Mouse (Mus musculus) midbrain, embryonic 11.5 days (tissue): ENCODE measurements around the gene Vmn1r118. TPM values are rescaled to one million over a fixed set of nuclear protein-coding genes. Genes with fewer than 3 reads are reported as not detected.
"Not testable (repeated sequence)": the region's sequence is repeated elsewhere in the genome, so short reads cannot be mapped to it uniquely, and the experiment has no call there.

Experiments used
- ATAC-seq: fragments of 200-750 bp; cut with Nextera tagmentation; 2 replicates; pipeline ENCODE4 v1.8.0; 2017; ENCODE audit warnings: moderate TSS enrichment, moderate library complexity; ENCODE audit not compliant: low FRiP score
- DNase-seq: peaks from one replicate; pipeline ENCODE4 v3.0.0; 2015; ENCODE audit warnings: low spot score; ENCODE audit errors: missing footprints
- H3K27ac ChIP-seq: fragments of 300-500 bp; sonication (generic); 2 replicates; pipeline ENCODE4 v1.5.1; 2014; ENCODE audit warnings: low read depth, low read length
- H3K27me3 ChIP-seq: fragments of 300-500 bp; sonication (generic); 2 replicates; pipeline ENCODE4 v1.6.1; 2014; ENCODE audit warnings: mild to moderate bottlenecking, low read length, moderate library complexity, mixed read lengths; ENCODE audit not compliant: control insufficient read depth, insufficient read depth
- H3K36me3 ChIP-seq: fragments of 300-500 bp; sonication (generic); 2 replicates; pipeline ENCODE4 v1.6.1; 2014; ENCODE audit warnings: mild to moderate bottlenecking, low read length, moderate library complexity, mixed read lengths; ENCODE audit not compliant: control insufficient read depth, insufficient read depth
- H3K4me1 ChIP-seq: fragments of 300-500 bp; sonication (generic); 2 replicates; pipeline ENCODE4 v1.6.1; 2014; ENCODE audit warnings: low read length; ENCODE audit not compliant: control insufficient read depth, insufficient read depth
- H3K4me2 ChIP-seq: fragments of 300-500 bp; sonication (generic); 2 replicates; pipeline ENCODE4 v1.6.1; 2014; ENCODE audit warnings: mild to moderate bottlenecking, moderate library complexity
- H3K4me3 ChIP-seq: fragments of 300-500 bp; sonication (generic); 2 replicates; pipeline ENCODE4 v1.5.1; 2014; ENCODE audit warnings: low read depth, low read length
- H3K9ac ChIP-seq: fragments of 300-500 bp; sonication (generic); 2 replicates; pipeline ENCODE4 v1.6.1; 2014; ENCODE audit warnings: low read length
- H3K9me3 ChIP-seq: fragments of 300-500 bp; sonication (generic); 2 replicates; pipeline ENCODE4 v1.6.1; 2016; ENCODE audit warnings: low read length; ENCODE audit not compliant: control insufficient read depth
- WGBS: fragments of 180-500 bp; shearing (Covaris S2); extraction: QIAGEN DNeasy Blood & Tissue Kit; methylation state at CpG from one replicate; pipeline ENCODE4 v1.1.7; 2014; 5-methylcytosine and 5-hydroxymethylcytosine counted together
- polyA plus RNA-seq: library from polyadenylated mRNA; unstranded; fragments of >200 nt; fragmentation: Nextera tagmentation; extraction: Ambion mirVana; gene quantifications from 2 replicates; pipeline ENCODE4 v1.2.1, GENCODE M21; 2014

The Vmn1r118 gene
- not detected in 2 replicates for polyA plus RNA-seq

DNA sequence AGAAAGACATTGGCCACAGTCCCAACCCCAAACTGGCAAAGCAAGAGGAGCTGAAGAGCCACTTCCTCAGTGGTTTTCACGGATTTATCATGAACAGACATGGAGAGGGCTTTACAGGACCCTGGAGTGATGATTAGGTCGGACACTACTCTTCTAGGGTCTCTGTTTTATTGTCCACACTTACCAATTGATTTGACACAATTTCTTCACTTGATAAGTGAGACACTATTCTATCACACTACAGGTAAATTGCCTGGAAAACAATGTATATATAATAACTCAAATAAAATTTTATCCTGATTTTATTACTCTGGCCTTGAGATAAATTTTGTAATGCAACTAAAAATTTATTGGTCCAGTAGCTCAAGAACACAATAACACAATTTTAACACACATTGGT, at the start of gene Vmn1r118:
TSS of gene Vmn1r118 (minus strand) at position 101 of the 400 bp plus-strand sequence.
- H3K9ac ChIP-seq, H3K4me3 ChIP-seq, DNase-seq, ATAC-seq, H3K4me1 ChIP-seq, H3K9me3 ChIP-seq, H3K36me3 ChIP-seq, H3K27me3 ChIP-seq, H3K4me2 ChIP-seq, H3K27ac ChIP-seq: not testable (repeated sequence)
- no CpG with 5 or more reads among the region's 2 CpGs for WGBS

DNA sequence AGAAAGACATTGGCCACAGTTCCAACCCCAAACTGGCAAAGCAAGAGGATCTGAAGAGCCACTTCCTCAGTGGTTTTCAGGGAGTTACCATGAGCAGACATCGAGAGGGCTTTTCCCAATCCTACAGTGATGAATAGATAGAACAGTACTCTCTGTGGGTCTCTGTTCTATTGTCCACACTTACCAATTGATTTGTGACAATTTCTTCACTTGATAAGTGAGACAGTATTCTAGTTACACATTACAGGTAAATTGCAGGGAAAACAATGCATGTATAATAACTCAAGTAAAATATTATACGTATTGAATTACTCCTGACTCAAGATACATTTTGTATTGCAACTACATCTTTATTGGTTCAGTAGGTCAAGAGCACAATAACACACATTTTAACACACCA, 28.1 kb downstream of the Vmn1r118 start, which contains the start of gene Vmn1r117:
TSS of gene Vmn1r117 (minus strand) at position 101 of the 400 bp plus-strand sequence.
- H3K27ac ChIP-seq, DNase-seq, H3K4me1 ChIP-seq, H3K36me3 ChIP-seq, H3K27me3 ChIP-seq, H3K4me2 ChIP-seq, ATAC-seq, H3K4me3 ChIP-seq, H3K9ac ChIP-seq, H3K9me3 ChIP-seq: not testable (repeated sequence)
- WGBS = no CpG with 5 or more reads among the region's 2 CpGs

DNA sequence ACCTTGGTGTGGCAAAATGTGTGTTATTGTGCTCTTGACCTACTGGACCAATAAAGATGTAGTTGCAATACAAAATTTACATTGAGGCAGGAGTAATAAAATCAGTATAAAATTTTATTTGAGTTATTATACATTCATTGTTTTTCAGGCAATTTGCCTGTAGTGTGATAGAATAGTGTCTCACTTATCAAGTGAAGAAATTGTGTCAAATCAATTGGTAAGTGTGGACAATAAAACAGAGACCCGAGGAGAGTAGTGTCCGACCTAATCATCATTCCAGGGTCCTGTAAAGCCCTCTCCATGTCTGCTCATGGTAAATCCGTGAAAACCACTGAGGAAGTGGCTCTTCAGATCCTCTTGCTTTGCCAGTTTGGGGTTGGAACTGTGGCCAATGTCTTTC, 40.2 kb downstream of the Vmn1r118 start, which contains the start of gene Vmn1r116:
TSS of gene Vmn1r116 (plus strand) at position 301 of the 400 bp plus-strand sequence.
- H3K9me3 ChIP-seq, H3K27ac ChIP-seq, H3K36me3 ChIP-seq, DNase-seq, H3K9ac ChIP-seq, H3K27me3 ChIP-seq, ATAC-seq, H3K4me2 ChIP-seq, H3K4me1 ChIP-seq, H3K4me3 ChIP-seq: not testable (repeated sequence)
- 80% methylated on average over 2 of the region's 3 CpGs for whole genome bisulfite sequencing

Other genes starting within 250 kb of the Vmn1r118 start
- not detected in 2 replicates for gene Vmn1r107, start 243.4 kb downstream of the Vmn1r118 start, polyA plus RNA-seq
- gene Vmn1r111, start 209.1 kb downstream of the Vmn1r118 start, polyA plus RNA-seq = not detected in 2 replicates
- gene Gm10668, start 181.7 kb downstream of the Vmn1r118 start, polyA plus RNA-seq = not detected in 2 replicates
- not detected in 2 replicates for gene Vmn1r112, start 141.2 kb downstream of the Vmn1r118 start, polyA plus RNA-seq
- gene Vmn1r113, start 125.1 kb downstream of the Vmn1r118 start, polyA plus RNA-seq = not detected in 2 replicates
- gene Vmn1r114, start 100.2 kb downstream of the Vmn1r118 start, polyA plus RNA-seq = not detected in 2 replicates
- not detected in 2 replicates for gene Vmn1r115, start 67.4 kb downstream of the Vmn1r118 start, polyA plus RNA-seq
- gene Vmn1r116, start 40.1 kb downstream of the Vmn1r118 start, polyA plus RNA-seq = not detected in 2 replicates
- not detected in 2 replicates for gene Vmn1r117, start 28.2 kb downstream of the Vmn1r118 start, polyA plus RNA-seq
- gene Vmn1r119, start 100.1 kb upstream of the Vmn1r118 start, polyA plus RNA-seq = not detected in 2 replicates
- not detected in 2 replicates for gene Vmn1r120, start 141.4 kb upstream of the Vmn1r118 start, polyA plus RNA-seq
- gene Vmn1r121, start 186.2 kb upstream of the Vmn1r118 start, polyA plus RNA-seq = not detected in 2 replicates
- gene Vmn1r122, start 221.8 kb upstream of the Vmn1r118 start, polyA plus RNA-seq = not detected in 2 replicates
- not detected in 2 replicates for gene Vmn1r123, start 249.8 kb upstream of the Vmn1r118 start, polyA plus RNA-seq